Mouse (Mus musculus): ENCODE data around the gene Prrg2.
A peak's percentile ranks its signal among the peaks of the same experiment; 100 is the strongest.

The Prrg2 gene

DNA sequence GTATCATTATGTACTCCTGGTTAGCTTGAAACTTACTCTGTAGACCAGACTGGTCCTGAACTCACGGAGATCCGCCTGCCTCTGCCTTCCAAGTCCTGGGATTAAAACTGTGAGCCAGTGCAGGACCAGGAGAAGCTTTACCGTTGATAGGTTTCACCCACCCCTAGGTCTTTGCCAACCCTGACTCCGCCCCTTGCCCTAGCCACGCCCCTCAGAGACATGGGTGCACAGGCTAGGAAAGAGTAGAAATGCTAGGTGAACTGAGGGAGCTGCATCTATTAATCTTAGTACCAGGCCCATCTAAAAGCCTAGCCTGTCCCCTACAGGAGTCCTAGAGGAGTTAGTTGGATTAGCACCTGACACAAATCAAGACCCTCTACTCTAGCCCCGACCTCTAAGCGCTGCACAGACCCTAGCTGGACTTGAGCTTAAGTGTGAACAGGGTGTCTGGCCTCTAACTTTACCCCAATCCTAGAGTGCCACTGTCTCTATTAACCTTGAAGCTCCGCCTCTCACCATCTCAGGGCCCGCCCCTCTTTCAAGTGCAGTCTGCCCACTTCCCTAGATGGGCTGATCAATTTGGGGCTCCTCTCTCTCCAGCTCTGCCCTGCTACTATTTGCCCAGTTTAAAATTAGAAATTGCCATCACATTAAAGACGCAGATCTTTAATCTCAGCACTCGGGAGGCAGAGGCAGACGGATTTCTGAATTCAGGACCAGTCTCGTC, 27.9 kb upstream of the Prrg2 start:
- no peak for DNase-seq (ENCODE audit: low read depth)

DNA sequence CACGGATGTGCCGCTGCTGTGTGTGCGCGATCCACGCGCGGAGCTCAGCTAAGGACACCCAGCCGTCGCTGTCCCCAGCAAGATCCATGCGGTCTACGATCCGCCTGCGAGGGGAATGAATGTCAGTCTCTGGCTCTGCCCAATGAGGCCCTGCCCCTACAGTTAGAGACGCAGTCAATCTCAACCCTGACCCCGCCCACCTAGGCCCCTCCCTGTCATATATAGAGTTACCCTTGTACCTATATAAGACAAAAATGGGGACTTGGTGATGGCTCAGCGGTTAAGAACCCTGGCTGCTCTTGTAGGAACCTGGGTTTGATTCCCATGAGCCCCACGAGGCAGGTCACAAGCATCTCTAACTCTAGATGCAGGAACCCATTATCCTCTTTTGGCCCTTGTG, 26.1 kb upstream of the Prrg2 start:
- no peak for DNase-seq (ENCODE audit: low read depth)

GRCm38 (mm10) chr7:45086084-45086483, 23.6 kb upstream of the Prrg2 start:
- no peak for DNase-seq (ENCODE audit: low read depth)

GRCm38 (mm10) chr7:45083300-45083890, 20.9 kb upstream of the Prrg2 start:
- DNase-seq (ENCODE audit: low read depth): no peak

- peak; percentile 56 for DNase-seq (ENCODE audit: low read depth)
Observed at GRCm38 (mm10) chr7:45082401-45083299, 20.2 kb upstream of the Prrg2 start.

GRCm38 (mm10) chr7:45081016-45081415, 18.5 kb upstream of the Prrg2 start:
- DNase-seq (ENCODE audit: low read depth): no peak

GRCm38 (mm10) chr7:45079856-45080255, 17.4 kb upstream of the Prrg2 start:
- DNase-seq (ENCODE audit: low read depth): peak; percentile 67

- DNase-seq (ENCODE audit: low read depth): no peak
Observed at GRCm38 (mm10) chr7:45078513-45078912, 16.0 kb upstream of the Prrg2 start.

DNA sequence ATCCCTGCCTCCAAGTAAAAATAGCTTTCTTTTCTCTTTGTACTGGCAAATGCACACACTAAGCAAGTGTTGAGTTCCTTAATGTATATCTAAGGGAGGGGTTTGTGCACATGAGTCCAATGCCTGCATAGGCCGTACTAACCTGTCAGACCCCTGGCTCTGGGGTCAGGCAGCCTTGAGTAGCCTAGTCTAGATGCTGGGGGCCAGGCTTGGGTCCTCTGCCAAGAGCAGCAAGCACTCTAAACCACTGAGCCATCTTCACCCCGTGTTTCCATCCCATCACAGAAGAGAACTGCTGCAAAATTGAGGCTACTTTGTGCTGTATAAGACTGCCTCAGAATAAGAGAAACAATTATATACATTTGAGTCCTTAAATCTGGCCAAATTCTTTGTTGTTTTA, 15.4 kb upstream of the Prrg2 start:
- no peak for DNase-seq (ENCODE audit: low read depth)

GRCm38 (mm10) chr7:45077322-45077721, 14.8 kb upstream of the Prrg2 start:
- no peak for DNase-seq (ENCODE audit: low read depth)

DNA sequence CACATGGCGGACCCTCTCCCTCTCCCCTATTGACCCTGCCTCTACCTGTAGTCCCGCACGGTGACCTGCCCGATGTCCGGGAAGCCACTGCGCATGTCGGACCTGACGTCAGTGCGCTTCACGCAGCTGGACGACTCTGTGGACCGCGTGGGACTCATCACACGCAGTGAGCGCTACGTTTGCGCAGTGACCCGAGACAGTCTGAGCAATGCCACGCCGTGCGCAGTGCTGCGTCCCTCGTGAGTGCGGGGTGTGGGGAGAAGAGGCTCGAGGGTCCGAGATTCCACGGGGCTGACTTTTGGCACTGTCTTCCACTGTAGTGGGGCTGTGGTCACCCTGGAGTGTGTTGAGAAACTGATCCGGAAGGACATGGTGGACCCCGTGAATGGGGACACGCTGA, 14.0 kb upstream of the Prrg2 start:
- DNase-seq (ENCODE audit: low read depth): no peak

DNA sequence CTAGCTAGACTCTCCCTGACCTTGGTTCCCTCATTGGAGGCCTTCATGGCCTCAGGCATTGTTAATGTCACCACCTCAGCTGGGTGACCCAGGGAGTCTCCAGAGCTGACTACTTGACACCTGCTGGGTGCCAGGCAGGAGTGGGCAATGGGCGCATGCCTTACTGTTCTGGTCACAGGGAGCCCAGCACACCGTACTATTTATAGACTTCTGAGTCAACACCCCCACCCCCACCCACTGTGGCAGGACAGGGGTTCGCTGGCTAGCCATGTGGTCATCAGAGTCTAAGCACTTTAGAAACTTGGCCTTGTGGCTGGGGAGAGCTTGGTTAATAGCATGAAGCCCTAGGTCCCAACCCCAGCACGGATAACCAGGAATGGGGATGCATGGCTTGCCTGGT, 12.9 kb upstream of the Prrg2 start:
- peak; percentile 51 for DNase-seq (ENCODE audit: low read depth)

GRCm38 (mm10) chr7:45073949-45074348, 11.5 kb upstream of the Prrg2 start:
- DNase-seq (ENCODE audit: low read depth): no peak

DNA sequence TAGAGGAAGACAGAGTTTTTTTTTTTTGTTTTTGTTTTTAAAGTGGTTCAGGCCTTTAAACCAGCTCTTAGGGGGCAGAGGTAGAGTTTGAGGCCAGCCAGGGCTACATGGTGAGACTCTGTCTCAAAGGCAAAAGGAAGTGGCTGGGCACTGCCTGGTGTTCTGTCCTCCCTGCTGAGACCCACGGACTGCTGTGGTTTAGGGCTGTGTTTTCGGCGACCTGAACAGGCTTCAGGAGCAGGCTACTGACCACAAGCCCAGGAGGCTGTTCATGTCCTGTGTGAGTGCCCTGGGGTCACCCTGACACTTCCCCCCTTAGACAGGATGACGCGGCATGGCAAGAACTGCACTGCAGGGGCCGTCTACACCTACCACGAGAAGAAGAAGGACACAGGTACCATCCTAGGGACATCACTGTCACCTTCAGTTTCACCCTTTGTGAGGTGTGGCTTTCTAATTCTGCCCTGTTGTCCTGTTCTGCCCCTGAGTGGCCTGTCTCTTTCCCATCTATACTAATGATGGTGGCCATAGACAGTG, 10.8 kb upstream of the Prrg2 start:
- DNase-seq (ENCODE audit: low read depth): no peak

DNA sequence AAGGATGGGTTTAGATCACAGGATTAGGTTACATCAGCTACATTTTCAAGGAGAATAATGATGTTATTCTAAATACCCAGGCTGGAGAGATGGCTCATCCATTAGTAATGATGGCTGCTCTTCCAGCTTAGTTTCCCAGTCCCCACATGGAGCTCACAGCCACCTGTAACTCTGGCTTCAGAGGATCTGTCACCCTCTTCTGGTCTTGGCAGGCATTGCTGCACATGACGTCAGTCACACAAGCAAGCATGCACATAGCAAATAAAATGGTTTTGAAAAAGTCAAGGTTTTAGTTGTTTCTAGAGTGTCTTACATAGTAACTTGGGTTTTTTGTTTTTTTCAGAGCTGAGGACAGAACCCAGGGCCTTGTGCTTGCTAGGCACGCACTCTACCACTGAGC, 9.8 kb upstream of the Prrg2 start:
- no peak for DNase-seq (ENCODE audit: low read depth)

GRCm38 (mm10) chr7:45069671-45070070, 7.2 kb upstream of the Prrg2 start:
- no peak for DNase-seq (ENCODE audit: low read depth)

DNA sequence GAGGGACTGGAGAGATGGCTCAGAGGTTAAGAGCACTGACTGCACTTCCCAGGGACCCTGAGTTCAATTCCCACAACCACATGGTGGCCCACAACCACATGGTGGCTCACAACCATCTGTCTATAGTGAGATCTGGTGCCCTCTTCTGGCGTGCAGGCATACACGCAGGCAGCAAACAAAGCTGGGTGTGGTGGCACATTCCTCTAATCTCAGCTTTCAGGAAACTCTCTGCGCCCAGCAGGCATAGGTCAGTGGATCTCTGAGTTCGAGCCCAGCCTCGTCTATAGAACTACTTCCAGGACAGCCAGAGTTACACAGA, 5.5 kb upstream of the Prrg2 start:
- peak; percentile 43 for DNase-seq (ENCODE audit: low read depth)

- no peak for DNase-seq (ENCODE audit: low read depth)
Observed at GRCm38 (mm10) chr7:45067190-45067999, 4.9 kb upstream of the Prrg2 start.

DNA sequence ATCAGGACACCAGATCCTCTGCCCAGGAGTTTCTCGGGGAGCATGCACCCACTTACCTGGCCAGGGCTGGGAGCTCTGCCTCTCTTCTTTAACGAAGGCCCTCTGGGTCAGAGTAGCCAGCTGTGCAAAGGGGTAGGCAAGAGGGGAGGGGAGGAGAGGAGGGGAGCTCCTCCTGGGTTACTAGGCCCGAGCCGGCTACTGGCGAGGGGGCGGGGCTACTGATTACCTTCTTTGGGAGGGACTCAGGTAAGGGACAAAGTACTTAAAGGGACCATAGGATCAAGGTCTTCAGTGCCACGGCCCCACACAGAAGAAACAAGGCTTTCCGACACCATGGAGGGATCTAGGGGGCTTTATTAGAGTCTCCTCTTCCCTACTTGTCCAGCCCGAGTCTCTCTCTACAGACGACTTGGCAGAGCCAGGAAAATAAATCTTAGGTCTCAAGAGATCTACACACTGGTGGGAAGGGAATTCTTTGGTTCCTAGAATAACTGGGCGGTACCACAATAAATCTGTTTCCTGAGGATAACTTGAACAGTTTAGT, 873 bp downstream of the Prrg2 start:
- DNase-seq (ENCODE audit: low read depth): no peak

DNA sequence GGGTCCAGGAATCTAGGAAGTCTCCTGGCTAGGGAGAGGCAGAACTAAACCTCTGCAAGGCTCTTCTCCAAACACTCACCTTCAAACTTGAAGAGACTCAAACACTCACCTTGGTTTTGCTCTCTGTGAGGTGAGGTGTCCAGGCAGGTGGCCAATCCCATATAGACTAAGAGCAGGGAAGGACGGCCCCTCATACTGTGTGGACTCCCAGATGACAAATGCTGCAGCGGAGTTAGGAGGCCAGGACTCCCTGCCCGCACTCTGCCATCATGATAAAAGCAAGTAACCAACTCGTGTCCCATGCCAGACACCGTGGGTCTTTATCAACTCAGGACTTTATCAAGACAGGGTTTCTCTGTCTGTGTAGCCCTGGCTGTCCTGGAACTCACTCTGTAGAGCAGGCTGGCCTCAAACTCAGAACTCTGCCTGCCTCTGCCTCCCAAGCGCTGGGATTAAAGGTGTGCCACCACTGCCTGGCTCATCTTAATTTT, 1.8 kb downstream of the Prrg2 start:
- DNase-seq (ENCODE audit: low read depth): no peak
